16 mouse cellular contexts compared by ENCODE assay signal in genomic region chr12:36360693-36361092, GRCm38 (mm10). TPM values are rescaled to one million over a fixed set of nuclear protein-coding genes. Genes with fewer than 3 reads are reported as not detected.
"Had no signal": no experiment of that assay in that cellular context is flagged by ENCODE, and none has a peak within 500 bp of the region (broad histone marks: within the 10 kb centered on the region; RNA-seq: fewer than 3 reads in every experiment).

No protein-coding gene starts in this region.

- H3K27me3 ChIP-seq: neural tube, embryonic 13.5 days; neural tube, embryonic 15.5 days; stomach, embryonic 15.5 days had no signal

- DNase-seq: retina, postnatal 1 day; right cerebral cortex, adult 18-20 months; right cerebral cortex, postnatal 14 days; right cerebral cortex, postnatal 25 days; spleen, adult 18-20 months; thymus, adult 18-20 months; thymus, adult 2 months; thymus, postnatal 14 days; thymus, postnatal 25 days; thymus, postnatal 36 days; thymus, postnatal 4 days had no signal

- H3K4me3 ChIP-seq: neural tube, embryonic 13.5 days; neural tube, embryonic 15.5 days; stomach, embryonic 15.5 days had no signal

- H3K9me3 ChIP-seq: neural tube, embryonic 13.5 days; neural tube, embryonic 15.5 days; stomach, embryonic 15.5 days had no signal

- H3K27ac ChIP-seq: neural tube, embryonic 13.5 days; neural tube, embryonic 15.5 days; stomach, embryonic 15.5 days; stomach, postnatal 0 days had no signal

- H3K36me3 ChIP-seq: neural tube, embryonic 13.5 days; neural tube, embryonic 15.5 days; stomach, embryonic 15.5 days had no signal

- H3K9ac ChIP-seq: neural tube, embryonic 13.5 days; neural tube, embryonic 15.5 days; stomach, embryonic 15.5 days had no signal

- H3K4me1 ChIP-seq: neural tube, embryonic 13.5 days; neural tube, embryonic 15.5 days; stomach, embryonic 15.5 days had no signal

RNA-seq across cellular contexts. Expression of gene D630036H23Rik, which starts 21.3 kb away (rescaled TPM):
- total RNA-seq: neutrophil, adult 5-6 weeks had no signal

RNA-seq across cellular contexts. Expression of gene Sostdc1, which starts 46.8 kb away (rescaled TPM):
- total RNA-seq: neutrophil, adult 5-6 weeks had no signal
